Mouse (Mus musculus) kidney, embryonic 15.5 days (tissue): ENCODE measurements around the gene Wdfy1. TPM values are rescaled to one million over a fixed set of nuclear protein-coding genes. Genes with fewer than 3 reads are reported as not detected.

Source experiments
- ATAC-seq: fragments of 200-750 bp; cut with Nextera tagmentation; replicated peaks from 2 replicates; pipeline ENCODE4 v1.8.0; 2017; ENCODE audit warnings: moderate TSS enrichment; ENCODE audit not compliant: low FRiP score
- H3K27ac ChIP-seq: fragments of 300-500 bp; sonication (generic); 2 replicates; pipeline ENCODE4 v1.5.1; 2015; ENCODE audit warnings: mild to moderate bottlenecking, inconsistent platforms
- H3K27me3 ChIP-seq: fragments of 300-500 bp; sonication (generic); 2 replicates; pipeline ENCODE4 v1.6.1; 2015; ENCODE audit warnings: inconsistent platforms
- H3K36me3 ChIP-seq: fragments of 300-500 bp; sonication (generic); 2 replicates; pipeline ENCODE4 v1.6.1; 2015; ENCODE audit warnings: inconsistent platforms
- H3K4me1 ChIP-seq: fragments of 300-500 bp; sonication (generic); 2 replicates; pipeline ENCODE4 v1.6.1; 2015; ENCODE audit warnings: inconsistent platforms
- H3K4me2 ChIP-seq: fragments of 300-500 bp; sonication (generic); 2 replicates; pipeline ENCODE4 v1.6.1; 2015; ENCODE audit warnings: moderate library complexity, mild to moderate bottlenecking, inconsistent platforms
- H3K4me3 ChIP-seq: fragments of 300-500 bp; sonication (generic); replicated peaks from 2 replicates; pipeline ENCODE4 v1.5.1; 2015; ENCODE audit warnings: mild to moderate bottlenecking, inconsistent platforms
- H3K9ac ChIP-seq: fragments of 300-500 bp; sonication (generic); 2 replicates; pipeline ENCODE4 v1.6.1; 2015; ENCODE audit warnings: mild to moderate bottlenecking, inconsistent platforms
- H3K9me3 ChIP-seq: fragments of 300-500 bp; sonication (generic); replicated peaks from 2 replicates; pipeline ENCODE4 v1.6.1; 2016; ENCODE audit warnings: inconsistent platforms
- WGBS: fragments of 180-500 bp; shearing (Covaris S2); methylation state at CpG from one replicate; pipeline ENCODE4 v1.1.7; 2015; ENCODE audit warnings: mixed read lengths; 5-methylcytosine and 5-hydroxymethylcytosine counted together
- polyA plus RNA-seq: library from polyadenylated mRNA; unstranded; fragments of >200 nt; fragmentation: Nextera tagmentation; extraction: Ambion mirVana; gene quantifications from 2 replicates; pipeline ENCODE4 v1.2.1, GENCODE M21; 2015

Gene Wdfy1
- polyA plus RNA-seq, 1 experiment from 2014 or later = 47.5 TPM

- Histone ChIP-seq H3K9me3 (no peaks in the 10 kb centered on the region), H3K27ac (no peak overlapping the region), H3K9ac (no peak overlapping the region), H3K4me3 (no peak overlapping the region), H3K27me3 (no peaks in the 10 kb centered on the region), H3K4me2 (no peak overlapping the region), H3K36me3 (peaks cover 43% of the 10 kb centered on the region), H3K4me1 (peaks cover 3% of the 10 kb centered on the region; the same call in 1 of the 2 replicates)
- no peak for ATAC-seq
- 88% methylated on average over 3 of the region's 3 CpGs for WGBS
Measured at GRCm38 (mm10) chr1:79706707-79707106, 69.2 kb downstream of the Wdfy1 start.

GRCm38 (mm10) chr1:79704672-79705071 lies 71.3 kb downstream of the Wdfy1 start:
- peaks cover 40% of the 10 kb centered on the region for H3K36me3 ChIP-seq
- H3K4me2 ChIP-seq = no peak overlapping the region
- H3K9ac ChIP-seq = no peak overlapping the region
- WGBS = 95% methylated on average over 2 of the region's 2 CpGs
- no peaks in the 10 kb centered on the region for H3K27me3 ChIP-seq
- no peaks in the 10 kb centered on the region for H3K4me1 ChIP-seq
- ATAC-seq = no peak
- H3K9me3 ChIP-seq = no peaks in the 10 kb centered on the region
- no peak overlapping the region for H3K27ac ChIP-seq
- H3K4me3 ChIP-seq = no peak overlapping the region

GRCm38 (mm10) chr1:79703520-79703919 lies 72.4 kb downstream of the Wdfy1 start:
- peaks cover 32% of the 10 kb centered on the region for H3K36me3 ChIP-seq
- H3K4me3 ChIP-seq = no peak overlapping the region
- H3K9me3 ChIP-seq = no peaks in the 10 kb centered on the region
- 63% methylated on average over 8 of the region's 8 CpGs for WGBS
- H3K27ac ChIP-seq = no peak overlapping the region; the same call in 1 of the 2 replicates
- H3K4me1 ChIP-seq = no peaks in the 10 kb centered on the region
- ATAC-seq = peak; percentile 69
- no peak overlapping the region for H3K9ac ChIP-seq
- no peaks in the 10 kb centered on the region for H3K27me3 ChIP-seq
- no peak overlapping the region for H3K4me2 ChIP-seq

GRCm38 (mm10) chr1:79698506-79698905 lies 77.4 kb downstream of the Wdfy1 start:
- Histone ChIP-seq H3K4me1 (peaks cover 11% of the 10 kb centered on the region), H3K36me3 (0 out of 2 replicates have a peak, but pooled peaks cover 3% of the 10 kb centered on the region), H3K4me2 (no peak overlapping the region), H3K27ac (no peak overlapping the region), H3K27me3 (no peaks in the 10 kb centered on the region), H3K9me3 (no peaks in the 10 kb centered on the region), H3K4me3 (no peak overlapping the region), H3K9ac (no peak overlapping the region)
- ATAC-seq = no peak
- WGBS = 76% methylated on average over 2 of the region's 2 CpGs

GRCm38 (mm10) chr1:79697382-79697781 lies 78.6 kb downstream of the Wdfy1 start:
- ATAC-seq = peak; percentile 86
- Histone ChIP-seq H3K9ac (no peak overlapping the region), H3K27ac (no peak overlapping the region; the same call in 1 of the 2 replicates), H3K36me3 (0 out of 2 replicates have a peak, but pooled peaks cover 3% of the 10 kb centered on the region), H3K9me3 (no peaks in the 10 kb centered on the region), H3K4me2 (peak overlapping the region; percentile 10; the same call in 1 of the 2 replicates), H3K27me3 (no peaks in the 10 kb centered on the region), H3K4me1 (peaks cover 11% of the 10 kb centered on the region), H3K4me3 (no peak overlapping the region)
- WGBS = 21% methylated on average over 9 of the region's 9 CpGs

- H3K36me3 ChIP-seq = 0 out of 2 replicates have a peak, but pooled peaks cover 3% of the 10 kb centered on the region
- no peaks in the 10 kb centered on the region for H3K9me3 ChIP-seq
- 0 out of 2 replicates have a peak, but pooled peaks have one; percentile 37 for ATAC-seq
- peak overlapping the region; percentile 10; the same call in 1 of the 2 replicates for H3K4me2 ChIP-seq
- no peak overlapping the region for H3K9ac ChIP-seq
- H3K27ac ChIP-seq = no peak overlapping the region
- H3K27me3 ChIP-seq = no peaks in the 10 kb centered on the region
- H3K4me3 ChIP-seq = no peak overlapping the region
- 63% methylated on average over 5 of the region's 5 CpGs for WGBS
- peaks cover 11% of the 10 kb centered on the region for H3K4me1 ChIP-seq
Measured at GRCm38 (mm10) chr1:79696933-79697332, 79.0 kb downstream of the Wdfy1 start.

GRCm38 (mm10) chr1:79692482-79692881 lies 83.5 kb downstream of the Wdfy1 start:
- Histone ChIP-seq H3K27ac (no peak overlapping the region), H3K4me3 (no peak overlapping the region), H3K9me3 (no peaks in the 10 kb centered on the region), H3K4me1 (peaks cover 7% of the 10 kb centered on the region), H3K27me3 (no peaks in the 10 kb centered on the region), H3K36me3 (no peaks in the 10 kb centered on the region), H3K4me2 (no peak overlapping the region), H3K9ac (no peak overlapping the region)
- 78% methylated on average over 3 of the region's 3 CpGs for WGBS
- ATAC-seq = no peak

GRCm38 (mm10) chr1:79687254-79687653 lies 88.7 kb downstream of the Wdfy1 start:
- Histone ChIP-seq H3K9me3 (no peaks in the 10 kb centered on the region), H3K36me3 (no peaks in the 10 kb centered on the region), H3K4me2 (no peak overlapping the region), H3K9ac (no peak overlapping the region), H3K27me3 (no peaks in the 10 kb centered on the region), H3K4me3 (no peak overlapping the region), H3K4me1 (no peaks in the 10 kb centered on the region), H3K27ac (no peak overlapping the region)
- no peak for ATAC-seq
- WGBS = 76% methylated on average over 1 of the region's 1 CpGs

- H3K4me1 ChIP-seq = no peaks in the 10 kb centered on the region
- no peak overlapping the region for H3K4me2 ChIP-seq
- no peaks in the 10 kb centered on the region for H3K36me3 ChIP-seq
- H3K9ac ChIP-seq = no peak overlapping the region
- no peak overlapping the region for H3K4me3 ChIP-seq
- H3K27ac ChIP-seq = no peak overlapping the region
- no peaks in the 10 kb centered on the region for H3K27me3 ChIP-seq
- H3K9me3 ChIP-seq = no peaks in the 10 kb centered on the region
- no peak for ATAC-seq
Measured at GRCm38 (mm10) chr1:79684027-79684426, 91.9 kb downstream of the Wdfy1 start.

GRCm38 (mm10) chr1:79682936-79683335 lies 93.0 kb downstream of the Wdfy1 start:
- no peak for ATAC-seq
- no peak overlapping the region for H3K4me2 ChIP-seq
- WGBS = 13% methylated on average over 5 of the region's 5 CpGs
- no peaks in the 10 kb centered on the region for H3K4me1 ChIP-seq
- H3K36me3 ChIP-seq = no peaks in the 10 kb centered on the region
- no peak overlapping the region for H3K4me3 ChIP-seq
- no peaks in the 10 kb centered on the region for H3K9me3 ChIP-seq
- H3K27ac ChIP-seq = no peak overlapping the region
- H3K27me3 ChIP-seq = no peaks in the 10 kb centered on the region
- no peak overlapping the region for H3K9ac ChIP-seq

GRCm38 (mm10) chr1:79680777-79681176 lies 95.2 kb downstream of the Wdfy1 start:
- ATAC-seq = no peak
- WGBS = 88% methylated on average over 3 of the region's 3 CpGs
- H3K4me3 ChIP-seq = no peak overlapping the region
- H3K27ac ChIP-seq = no peak overlapping the region
- no peak overlapping the region for H3K4me2 ChIP-seq
- H3K36me3 ChIP-seq = no peaks in the 10 kb centered on the region
- no peaks in the 10 kb centered on the region for H3K4me1 ChIP-seq
- no peaks in the 10 kb centered on the region for H3K9me3 ChIP-seq
- H3K9ac ChIP-seq = no peak overlapping the region
- H3K27me3 ChIP-seq = no peaks in the 10 kb centered on the region

- Histone ChIP-seq H3K4me2 (no peak overlapping the region), H3K4me1 (0 out of 2 replicates have a peak, but pooled peaks cover under 1% of the 10 kb centered on the region), H3K27me3 (peaks cover 11% of the 10 kb centered on the region), H3K9ac (no peak overlapping the region), H3K4me3 (no peak overlapping the region), H3K9me3 (no peaks in the 10 kb centered on the region), H3K27ac (peak overlapping the region; percentile 68), H3K36me3 (no peaks in the 10 kb centered on the region)
- peak; percentile 49; the same call in 1 of the 2 replicates for ATAC-seq
- WGBS = 70% methylated on average over 8 of the region's 8 CpGs
Measured at GRCm38 (mm10) chr1:79678117-79678684, 97.7 kb downstream of the Wdfy1 start.

GRCm38 (mm10) chr1:79675716-79676115 lies 100.2 kb downstream of the Wdfy1 start:
- Histone ChIP-seq H3K9me3 (no peaks in the 10 kb centered on the region), H3K27ac (no peak overlapping the region), H3K36me3 (no peaks in the 10 kb centered on the region), H3K4me2 (no peak overlapping the region), H3K4me1 (peaks cover 17% of the 10 kb centered on the region), H3K27me3 (peaks cover 31% of the 10 kb centered on the region), H3K9ac (no peak overlapping the region), H3K4me3 (no peak overlapping the region)
- no peak for ATAC-seq
- 46% methylated on average over 4 of the region's 4 CpGs for WGBS
